Mouse (Mus musculus): Measurements from ENCODE around the gene 4933428G20Rik. TPM values are rescaled to one million over a fixed set of nuclear protein-coding genes. Genes with fewer than 3 reads are reported as not detected.
A peak's percentile ranks its signal among the peaks of the same experiment; 100 is the strongest.

The 4933428G20Rik gene
- under 1 TPM in 1 of 2 experiments, not detected in 1; 0.22 TPM for total RNA-seq (2021)
- long read RNA-seq, result 0 reads

DNA sequence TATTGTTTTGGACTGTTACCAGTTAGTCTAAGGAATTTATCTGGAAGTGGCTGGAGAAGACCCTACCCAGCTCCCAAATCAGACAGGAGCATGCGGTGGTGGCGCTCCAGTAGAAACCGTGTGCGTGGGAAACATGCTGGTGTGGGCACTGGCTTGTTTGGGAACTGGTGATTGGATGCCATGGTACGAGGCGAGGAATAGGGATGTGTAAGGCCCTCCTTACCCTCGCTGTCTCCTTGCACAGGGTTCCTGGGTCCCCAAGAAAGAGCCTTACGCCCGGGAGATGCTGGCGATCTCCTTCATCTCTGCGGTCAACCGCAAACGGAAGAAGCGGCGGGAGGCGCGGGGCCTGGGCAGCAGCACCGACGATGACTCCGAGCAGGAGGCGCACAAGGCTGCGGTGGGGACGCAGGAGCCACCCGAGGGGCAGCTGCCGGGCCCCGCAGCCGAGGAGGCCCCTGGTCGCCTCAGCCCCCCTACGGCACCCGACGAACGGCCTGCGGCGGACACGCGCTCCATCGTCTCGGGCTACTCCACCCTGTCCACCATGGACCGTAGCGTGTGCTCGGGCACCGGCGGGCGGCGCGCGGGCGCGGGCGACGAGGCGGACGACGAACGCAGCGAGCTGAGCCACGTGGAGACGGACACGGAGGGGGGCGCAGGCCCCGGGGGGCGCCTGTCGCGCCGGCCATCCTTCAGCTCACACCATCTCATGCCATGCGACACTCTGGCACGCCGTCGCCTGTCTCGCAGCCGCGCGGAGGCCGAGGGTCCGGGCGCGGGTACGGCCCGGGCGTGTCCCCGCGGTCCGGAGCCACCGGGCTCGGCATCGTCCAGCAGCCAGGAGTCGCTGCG, at the start of gene 4933428G20Rik:
4933428G20Rik (minus strand) TSS at position 476 of the 855 bp plus-strand sequence.
- DNase-seq (ENCODE audit: low spot score in 2 of 2), result no peak

GRCm38 (mm10) chr11:97548757-97549156, 48.6 kb upstream of the 4933428G20Rik start:
- DNase-seq (ENCODE audit: low spot score in 2 of 2), result no peak

DNA sequence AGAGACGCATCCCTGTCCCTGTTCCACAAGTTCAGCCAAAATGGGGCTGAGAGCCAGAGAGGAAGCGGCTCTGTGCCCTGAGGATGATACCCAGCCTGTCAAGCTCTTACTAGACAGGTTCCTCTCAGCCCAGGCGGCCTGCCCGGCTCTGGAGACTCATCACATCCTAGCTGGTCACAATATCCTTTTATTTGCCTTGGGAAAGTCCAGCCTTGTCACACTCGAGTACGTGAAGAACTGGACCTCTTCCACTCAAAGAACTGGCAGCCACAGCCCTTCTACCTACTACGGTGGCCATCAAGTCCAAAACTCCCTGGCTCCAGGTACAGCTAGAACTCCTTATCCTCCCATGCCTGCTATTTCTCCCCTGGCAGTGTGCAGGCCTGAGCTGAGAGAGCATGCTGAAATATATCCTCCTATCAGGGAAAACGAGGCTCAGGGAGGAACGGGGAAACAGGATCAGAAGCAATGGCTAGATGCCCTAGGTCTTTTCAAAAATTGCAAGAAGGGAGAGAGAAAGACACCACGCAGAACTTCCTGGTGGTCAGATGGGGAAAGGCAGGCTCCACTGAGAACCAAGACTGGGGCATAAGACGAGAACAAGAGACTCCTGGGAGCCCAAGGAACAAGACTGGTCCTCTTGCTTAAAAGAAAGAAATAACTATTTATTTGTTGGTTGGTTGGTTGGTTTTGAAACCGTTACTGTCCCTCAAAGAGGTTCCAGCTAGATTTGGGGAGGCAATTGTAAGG, 48.0 kb upstream of the 4933428G20Rik start:
- no peak for DNase-seq (ENCODE audit: low spot score in 2 of 2)

DNA sequence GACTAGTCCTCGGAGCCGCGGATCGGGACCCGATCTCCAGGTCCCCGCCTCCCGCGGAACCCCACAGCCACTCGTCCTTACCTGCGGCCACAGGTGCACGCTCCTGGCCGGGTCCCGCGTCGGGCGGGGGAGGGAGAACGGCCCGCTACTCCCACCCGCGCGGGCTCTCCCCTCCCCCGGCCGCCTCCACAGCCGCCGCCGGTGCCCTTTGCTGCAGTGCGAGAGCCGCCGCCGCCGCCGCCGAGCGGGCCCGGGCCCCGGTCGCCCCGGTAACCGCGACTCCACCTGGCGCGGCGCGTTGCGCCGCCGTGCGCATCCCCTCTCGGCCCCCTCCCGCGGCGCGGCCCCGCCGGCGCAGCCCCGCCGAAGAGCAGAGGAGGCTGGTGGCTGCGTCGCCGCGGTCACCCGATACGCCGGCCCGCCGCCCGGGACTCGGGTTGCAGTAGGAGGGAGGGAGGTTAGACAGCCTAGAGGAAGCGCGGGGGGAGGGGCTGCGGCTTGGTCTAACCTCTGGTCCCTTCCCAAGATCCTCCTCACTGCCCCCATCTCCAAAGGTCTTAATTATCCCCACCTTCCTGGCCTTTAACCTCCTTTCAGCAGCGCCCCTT, 46.8 kb upstream of the 4933428G20Rik start:
- peak in 1 of 2 experiments; percentile 63 for DNase-seq (ENCODE audit: low spot score in 2 of 2)

DNA sequence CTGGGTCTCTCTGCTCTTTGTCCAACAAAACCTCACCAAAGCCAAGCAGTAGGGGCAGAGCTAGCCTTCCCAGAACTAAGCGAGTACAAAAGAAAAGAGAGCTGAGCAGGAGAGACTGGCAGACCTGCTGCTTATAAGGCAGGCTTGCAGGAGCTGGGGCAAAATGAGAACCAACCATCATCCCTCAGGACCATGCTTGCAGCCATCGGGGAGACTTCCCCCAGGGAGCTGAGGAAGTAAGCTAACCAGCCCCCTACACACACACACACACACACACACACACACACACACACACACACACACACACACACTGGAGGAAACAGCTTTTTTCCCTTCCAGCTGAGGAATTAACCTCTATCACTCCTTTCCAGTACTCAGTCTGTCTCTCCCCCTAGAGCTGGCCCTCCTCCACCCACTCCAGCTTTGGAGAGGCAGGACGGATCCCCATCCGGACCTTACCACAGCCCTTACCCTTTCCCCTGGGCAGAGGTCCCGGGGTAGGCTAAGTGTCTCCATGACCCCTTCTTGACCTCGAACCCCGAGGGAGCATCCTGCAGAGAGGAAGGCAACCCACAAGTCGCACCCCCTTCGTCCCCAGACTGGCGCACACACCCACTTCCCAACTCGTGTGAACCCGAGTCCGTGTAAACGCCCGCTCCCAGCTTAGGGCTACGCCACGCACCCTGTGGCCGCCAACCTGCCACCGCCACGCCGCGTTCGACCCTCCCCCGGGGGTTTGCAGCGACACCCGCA, 45.8 kb upstream of the 4933428G20Rik start:
- DNase-seq (ENCODE audit: low spot score in 2 of 2), result no peak

DNA sequence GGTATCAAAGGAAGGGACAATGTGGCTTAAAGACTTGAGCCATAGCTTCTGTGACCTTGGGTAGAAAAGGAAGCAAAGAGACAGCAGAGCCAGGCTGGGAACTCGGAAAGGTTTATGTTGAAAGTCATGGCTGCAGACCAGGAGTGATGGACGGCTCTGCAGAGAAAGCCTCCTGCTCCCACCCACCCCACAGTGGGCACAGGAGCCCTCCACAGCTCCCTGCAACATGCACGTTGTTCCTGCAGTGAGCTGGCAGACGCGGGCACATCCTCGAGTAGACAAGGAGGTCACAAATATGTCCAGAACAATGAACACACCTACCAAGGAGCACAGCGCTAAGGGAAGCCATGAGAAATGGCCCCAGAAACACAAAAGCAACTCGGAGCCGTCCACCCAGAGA, 43.7 kb upstream of the 4933428G20Rik start:
- DNase-seq (ENCODE audit: low spot score in 2 of 2), result no peak

DNA sequence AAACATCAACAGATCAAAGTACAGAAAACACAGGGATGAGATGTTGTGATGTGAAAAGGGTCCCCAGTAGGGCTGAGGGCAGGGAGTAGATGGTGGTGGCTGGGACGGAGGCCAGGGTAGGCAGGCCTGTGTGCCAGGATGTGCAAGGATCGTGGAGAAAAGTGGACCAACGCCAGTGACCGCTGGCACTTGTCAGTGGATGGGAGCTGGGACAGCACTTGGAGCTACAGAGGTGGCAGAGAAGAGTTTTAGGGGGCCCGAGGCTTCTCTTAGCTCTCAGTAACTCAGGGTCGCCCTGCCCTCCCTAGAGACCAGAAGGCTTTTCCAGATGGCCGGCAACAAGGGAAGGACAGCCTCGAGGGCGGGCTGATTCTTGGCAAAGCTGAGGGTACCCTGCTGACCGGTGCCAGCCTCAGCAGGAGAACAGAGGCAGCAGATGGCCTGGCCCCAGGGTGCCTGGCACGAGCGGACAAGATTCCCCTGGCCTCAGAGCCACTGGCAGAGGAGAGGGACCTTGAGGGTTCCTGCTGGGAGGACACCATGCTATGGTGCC, 43.1 kb upstream of the 4933428G20Rik start:
- DNase-seq (ENCODE audit: low spot score in 2 of 2), result peak; percentile 67 to 79

- DNase-seq (ENCODE audit: low spot score in 2 of 2), result no peak
Measured at GRCm38 (mm10) chr11:97542171-97543150, 42.3 kb upstream of the 4933428G20Rik start.

- peak; percentile 78 to 84 for DNase-seq (ENCODE audit: low spot score in 2 of 2)
Measured at GRCm38 (mm10) chr11:97540604-97541003, 40.5 kb upstream of the 4933428G20Rik start.

DNA sequence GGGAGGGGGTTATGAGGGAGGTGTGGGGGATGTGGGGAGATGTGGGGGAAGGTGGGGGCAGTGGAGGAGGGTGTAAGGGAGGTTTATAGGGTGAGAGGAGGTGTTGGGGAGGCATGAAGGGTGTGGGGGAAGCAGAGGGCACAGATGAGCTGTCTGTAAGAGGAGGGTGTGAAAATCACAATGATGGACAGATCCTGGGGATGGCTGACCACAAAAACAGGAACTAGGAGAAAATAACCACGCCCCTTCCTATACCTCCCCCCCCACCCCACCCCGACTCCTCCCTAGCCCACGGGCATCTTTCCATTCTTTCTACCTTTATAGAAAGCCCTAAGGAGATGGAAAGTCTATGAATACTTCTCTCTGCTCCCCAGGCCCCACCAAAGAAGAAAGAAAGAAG, 40.0 kb upstream of the 4933428G20Rik start:
- DNase-seq (ENCODE audit: low spot score in 2 of 2), result no peak

- DNase-seq (ENCODE audit: low spot score in 2 of 2), result no peak
Measured at GRCm38 (mm10) chr11:97539622-97540021, 39.5 kb upstream of the 4933428G20Rik start.

- no peak for DNase-seq (ENCODE audit: low spot score in 2 of 2)
Measured at GRCm38 (mm10) chr11:97537580-97538089, 37.5 kb upstream of the 4933428G20Rik start.

- DNase-seq (ENCODE audit: low spot score in 2 of 2), result peak; percentile 43 to 61
Measured at GRCm38 (mm10) chr11:97536835-97537579, 36.9 kb upstream of the 4933428G20Rik start.

DNA sequence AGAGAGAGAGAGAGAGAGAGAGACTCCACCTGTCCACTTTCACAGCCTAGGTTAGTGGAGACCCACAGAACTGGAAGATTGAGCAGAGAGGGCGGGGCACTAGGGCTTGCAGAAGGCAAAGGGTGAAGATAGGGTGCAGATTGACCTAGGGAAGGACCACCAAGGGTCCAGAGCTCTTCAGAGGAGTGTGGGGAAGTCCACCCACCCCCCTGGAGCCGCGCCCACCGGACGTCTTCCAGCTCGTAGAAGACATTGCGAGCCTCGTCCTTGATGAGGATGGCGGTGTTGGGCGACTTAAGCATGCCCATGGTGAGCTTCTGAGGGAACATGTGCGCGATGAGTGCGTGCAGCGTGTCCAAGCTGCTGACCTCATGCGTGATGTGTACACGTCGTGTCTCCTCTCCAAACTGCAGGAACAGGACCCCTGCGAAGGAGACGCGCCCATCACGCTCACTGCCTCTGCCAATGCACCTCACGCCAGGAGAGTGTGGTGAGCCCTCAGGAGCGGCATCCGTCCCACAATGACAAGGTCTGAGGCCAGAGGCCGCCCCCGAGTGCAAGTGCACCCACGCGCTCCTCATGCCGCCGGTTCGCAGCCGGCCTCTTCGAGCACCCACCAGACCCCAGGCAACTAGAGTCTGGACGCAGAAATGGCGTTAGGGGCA, 36.1 kb upstream of the 4933428G20Rik start:
- DNase-seq (ENCODE audit: low spot score in 2 of 2), result no peak

DNA sequence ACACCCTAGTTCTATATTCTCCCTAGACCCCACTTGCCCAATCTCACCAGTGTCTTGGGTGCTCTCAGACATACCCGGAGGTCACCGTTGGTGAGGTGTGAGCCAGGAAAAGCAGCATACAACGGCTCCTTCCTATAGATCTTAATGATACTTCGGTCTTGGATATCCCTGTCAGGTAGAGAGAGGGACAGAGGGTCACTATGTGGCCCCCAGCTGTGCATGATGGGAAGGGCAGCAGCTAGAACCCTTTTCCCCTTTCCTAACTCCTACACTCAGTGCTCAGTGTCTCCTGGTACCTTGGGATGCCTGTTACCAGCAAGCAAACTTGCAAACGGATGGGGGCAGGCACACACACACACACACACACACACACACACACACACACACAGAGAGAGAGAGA, 35.5 kb upstream of the 4933428G20Rik start:
- no peak for DNase-seq (ENCODE audit: low spot score in 2 of 2)

DNA sequence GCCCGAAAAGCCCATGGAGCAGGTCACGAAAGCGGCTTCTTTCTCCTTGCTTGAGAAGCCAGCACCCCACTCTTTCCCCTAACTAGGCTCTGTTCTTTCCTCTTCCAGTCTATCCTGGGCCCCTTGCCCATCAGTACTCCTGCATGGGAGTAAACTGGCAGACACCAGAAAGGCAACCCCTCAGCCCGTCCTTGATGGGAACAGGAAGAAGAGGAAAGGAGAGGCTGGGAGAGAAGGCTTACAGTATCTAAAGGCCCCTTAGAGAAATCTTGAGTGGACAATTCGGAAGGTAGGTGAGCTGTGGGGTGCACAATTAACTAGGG, 35.1 kb upstream of the 4933428G20Rik start:
- no peak for DNase-seq (ENCODE audit: low spot score in 2 of 2)

- DNase-seq (ENCODE audit: low spot score in 2 of 2), result peak in 1 of 2 experiments; percentile 50
Measured at GRCm38 (mm10) chr11:97534442-97535307, 34.5 kb upstream of the 4933428G20Rik start.

Data from layer of hippocampus, postnatal 10 days (tissue).